Mouse (Mus musculus) stomach, postnatal 0 days (tissue): ENCODE measurements around the gene Rasgef1b.

ENCODE experiments used
- CTCF ChIP-seq: IDR thresholded peaks from 2 replicates; pipeline ENCODE4 v1.5.1; 2016; ENCODE audit warnings: antibody characterized with exemption, low read depth, mild to moderate bottlenecking, moderate library complexity
- EP300 ChIP-seq: optimal IDR thresholded peaks from 2 replicates; pipeline ENCODE3; 2016; ENCODE audit warnings: antibody characterized with exemption

DNA sequence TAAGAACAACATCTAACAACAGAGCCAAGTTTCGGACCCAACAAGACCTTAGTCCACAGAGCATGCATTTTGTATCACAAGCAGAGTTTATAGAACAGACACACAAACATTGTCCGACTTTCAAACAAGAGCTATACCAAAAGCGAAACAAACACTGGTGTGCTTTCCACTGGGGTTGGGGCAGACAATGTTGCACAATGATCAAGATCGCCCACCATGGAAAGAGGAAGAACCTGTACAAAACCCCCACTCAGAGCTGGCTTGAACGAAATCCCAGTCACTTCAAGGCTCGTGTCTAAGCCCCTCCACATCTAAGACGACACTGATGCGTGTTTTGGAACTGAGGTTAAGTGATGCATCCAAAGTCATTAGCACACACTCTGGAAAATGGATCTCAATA, 462.6 kb downstream of the Rasgef1b start:
- TF ChIP-seq CTCF = no peak
- TF ChIP-seq EP300 = no peak
